7 mouse cellular contexts compared by ENCODE assay signal in the genomic region with DNA sequence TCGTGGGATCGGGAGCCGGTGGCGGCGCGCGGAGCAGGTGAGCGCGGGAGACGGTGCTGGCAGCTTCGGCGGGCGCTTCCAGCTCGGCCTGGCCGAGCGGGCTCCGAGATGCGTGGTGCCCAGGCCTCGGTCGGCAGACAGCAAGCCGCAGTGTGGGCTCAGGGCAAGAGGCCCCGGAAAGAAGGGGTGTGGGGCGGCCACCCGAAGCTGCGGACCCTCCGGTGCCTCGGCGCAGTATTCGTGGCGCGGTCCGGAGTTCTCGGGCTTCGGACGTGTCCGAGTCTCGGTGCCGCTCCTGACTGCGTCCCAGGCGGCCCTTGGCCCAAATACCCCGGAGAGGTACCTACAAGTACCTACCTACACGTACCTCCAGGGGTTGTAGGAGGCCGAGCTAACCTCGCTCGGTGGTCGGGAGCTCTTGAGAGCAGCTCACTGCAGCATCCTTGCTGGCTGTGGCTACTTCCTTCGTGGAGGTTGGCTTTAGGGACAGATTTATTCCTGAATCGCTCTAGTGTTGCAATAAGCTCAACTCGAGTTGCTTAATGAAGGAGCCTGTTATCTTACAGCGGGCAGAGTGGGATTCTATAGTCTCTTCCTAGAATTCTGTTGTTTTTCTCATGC. TPM values are rescaled to one million over a fixed set of nuclear protein-coding genes. Genes with fewer than 3 reads are reported as not detected.
DNase-seq lines count a peak whose midpoint lies in the region; ATAC-seq and TF ChIP-seq lines count a peak whose summit lies in the region.

No protein-coding gene starts in this region.

- H3K4me2 ChIP-seq in neural tube, embryonic 11.5 days (ENCODE audit: low read depth) = peak overlapping the region; percentile 82
- H3K4me2 ChIP-seq in hindbrain, embryonic 11.5 days (replicated peaks; ENCODE audit: low read depth, low read length) = peak overlapping the region; percentile 79

- H3K4me1 ChIP-seq in neural tube, embryonic 11.5 days (ENCODE audit: control insufficient read depth, insufficient read depth, low read length) = peaks cover 5% of the 10 kb centered on the region; the same call in 1 of the 2 replicates
- H3K4me1 ChIP-seq in hindbrain, embryonic 11.5 days (replicated peaks; ENCODE audit: control insufficient read depth, insufficient read depth, low read length) = no peaks in the 10 kb centered on the region
- peaks cover 18% of the 10 kb centered on the region for H3K4me1 ChIP-seq in megakaryocyte, embryonic 14.5 days

- under 1% methylated on average over 47 of the region's 50 CpGs for WGBS in neural tube, embryonic 11.5 days
- under 1% methylated on average over 44 of the region's 50 CpGs for WGBS in hindbrain, embryonic 11.5 days

- peak overlapping the region; percentile 68 for H3K9ac ChIP-seq in neural tube, embryonic 11.5 days (ENCODE audit: low read length)
- peak overlapping the region; percentile 73 for H3K9ac ChIP-seq in hindbrain, embryonic 11.5 days (ENCODE audit: low read depth, low read length)

- DNase-seq in neural tube, embryonic 11.5 days (ENCODE audit: low spot score) = no peak
- no peak for DNase-seq in neural tube, embryonic 10.5 days (ENCODE audit: extremely low spot score, low spot score)
- DNase-seq in brain, embryonic 14.5 days (ENCODE audit: low read depth) = peak; percentile 59
- no peak for DNase-seq in hindbrain, embryonic 11.5 days (ENCODE audit: low spot score)
- no peak for DNase-seq in adrenal gland, postnatal 10 days
- no peak for DNase-seq in adrenal gland, adult 18-20 months (ENCODE audit: low spot score in 2 of 2)

- no peaks in the 10 kb centered on the region for H3K36me3 ChIP-seq in neural tube, embryonic 11.5 days (ENCODE audit: control insufficient read depth, insufficient read depth, low read length)
- H3K36me3 ChIP-seq in hindbrain, embryonic 11.5 days (ENCODE audit: control insufficient read depth, insufficient read depth, low read length) = no peaks in the 10 kb centered on the region
- no peaks in the 10 kb centered on the region for H3K36me3 ChIP-seq in megakaryocyte, embryonic 14.5 days (replicated peaks; ENCODE audit: low read length)

- no peaks in the 10 kb centered on the region for H3K9me3 ChIP-seq in neural tube, embryonic 11.5 days (ENCODE audit: control insufficient read depth, low read length)
- H3K9me3 ChIP-seq in hindbrain, embryonic 11.5 days (ENCODE audit: control insufficient read depth, low read length) = no peaks in the 10 kb centered on the region
- no peaks in the 10 kb centered on the region for H3K9me3 ChIP-seq in megakaryocyte, embryonic 14.5 days

- no peak for TF ChIP-seq POLR2A in brain, embryonic 14.5 days (IDR thresholded peaks at IDR 0.05; ENCODE audit: borderline replicate concordance, extremely low read depth, insufficient read depth, insufficient read length, poor library complexity, severe bottlenecking)

- H3K27me3 ChIP-seq in neural tube, embryonic 11.5 days (ENCODE audit: control insufficient read depth, insufficient read depth, low read length) = no peaks in the 10 kb centered on the region
- H3K27me3 ChIP-seq in hindbrain, embryonic 11.5 days (ENCODE audit: control insufficient read depth, insufficient read depth, low read length) = no peaks in the 10 kb centered on the region; the same call in 1 of the 2 replicates
- H3K27me3 ChIP-seq in megakaryocyte, embryonic 14.5 days (replicated peaks) = peaks cover 19% of the 10 kb centered on the region

- ATAC-seq in neural tube, embryonic 11.5 days (ENCODE audit: insufficient read depth, low FRiP score, low TSS enrichment) = peak; percentile 80
- peak; percentile 84 for ATAC-seq in hindbrain, embryonic 11.5 days (ENCODE audit: low FRiP score)

- H3K4me3 ChIP-seq in neural tube, embryonic 11.5 days (ENCODE audit: low read depth, low read length) = peak overlapping the region; percentile 76
- peak overlapping the region; percentile 85 for H3K4me3 ChIP-seq in hindbrain, embryonic 11.5 days (ENCODE audit: low read depth, low read length)
- peak overlapping the region; percentile 98 for H3K4me3 ChIP-seq in megakaryocyte, embryonic 14.5 days (replicated peaks)

- TF ChIP-seq CTCF in brain, embryonic 14.5 days (IDR thresholded peaks at IDR 0.05; ENCODE audit: borderline replicate concordance, extremely low read depth, insufficient read depth, insufficient read length) = no peak

- no peak overlapping the region for H3K27ac ChIP-seq in neural tube, embryonic 11.5 days (ENCODE audit: low read depth, low read length)
- H3K27ac ChIP-seq in hindbrain, embryonic 11.5 days (ENCODE audit: low read depth, low read length) = 0 out of 2 replicates have a peak overlapping the region, but pooled peaks have one; percentile 42

RNA-seq across cellular contexts. Expression of a gene that starts 0.4 kb away (rescaled TPM):
- polyA plus RNA-seq in neural tube, embryonic 11.5 days (2014; fragmentation: Nextera tagmentation; extraction: Ambion mirVana) = 75.0 and 76.5 TPM in 2 replicates
- polyA plus RNA-seq in brain, embryonic 14.5 days (2012; rRNA removed) = 21.9 and 35.6 TPM in 2 replicates
- polyA plus RNA-seq in hindbrain, embryonic 11.5 days (2014; fragmentation: Nextera tagmentation; extraction: Ambion mirVana) = 92.0 and 96.3 TPM in 2 replicates
- polyA plus RNA-seq in megakaryocyte, embryonic 14.5 days (2012; ENCODE audit: insufficient read depth, low replicate concordance) = 16.5 TPM in 1 of 2 replicates, not detected in the other
- 10 to 100 TPM; 19.1 to 22.2 TPM for total RNA-seq in adrenal gland, postnatal 10 days (2021)
- total RNA-seq in adrenal gland, adult 18-20 months (2021) = 10 to 100 TPM; 16.6 to 20.9 TPM

RNA-seq across cellular contexts. Expression of a gene that starts 31.5 kb away (rescaled TPM):
- 0.30 and 0.36 TPM in 2 replicates for polyA plus RNA-seq in neural tube, embryonic 11.5 days (2014; fragmentation: Nextera tagmentation; extraction: Ambion mirVana)
- polyA plus RNA-seq in brain, embryonic 14.5 days (2012; rRNA removed) = 0.24 and 0.74 TPM in 2 replicates
- 1.0 and 1.3 TPM in 2 replicates for polyA plus RNA-seq in hindbrain, embryonic 11.5 days (2014; fragmentation: Nextera tagmentation; extraction: Ambion mirVana)
- not detected in 2 replicates for polyA plus RNA-seq in megakaryocyte, embryonic 14.5 days (2012; ENCODE audit: insufficient read depth, low replicate concordance)
- not detected for total RNA-seq in adrenal gland, postnatal 10 days (2021)
- total RNA-seq in adrenal gland, adult 18-20 months (2021) = under 1 TPM in 1 of 2 experiments, not detected in 1; 0.73 TPM

RNA-seq across cellular contexts. Expression of a gene that starts 48.9 kb away (rescaled TPM):
- polyA plus RNA-seq in neural tube, embryonic 11.5 days (2014; fragmentation: Nextera tagmentation; extraction: Ambion mirVana) = not detected in 2 replicates
- polyA plus RNA-seq in brain, embryonic 14.5 days (2012; rRNA removed) = 0.04 and 0.08 TPM in 2 replicates
- polyA plus RNA-seq in hindbrain, embryonic 11.5 days (2014; fragmentation: Nextera tagmentation; extraction: Ambion mirVana) = not detected in 2 replicates
- not detected in 2 replicates for polyA plus RNA-seq in megakaryocyte, embryonic 14.5 days (2012; ENCODE audit: insufficient read depth, low replicate concordance)
- total RNA-seq in adrenal gland, postnatal 10 days (2021) = not detected
- total RNA-seq in adrenal gland, adult 18-20 months (2021) = not detected
